Mouse (Mus musculus): ENCODE measurements around the gene Lpp.
A peak's percentile ranks its signal among the peaks of the same experiment; 100 is the strongest.
"Not testable (repeated sequence)": the region's sequence is repeated elsewhere in the genome, so short reads cannot be mapped to it uniquely, and the experiment has no call there.

Lpp gene

DNA sequence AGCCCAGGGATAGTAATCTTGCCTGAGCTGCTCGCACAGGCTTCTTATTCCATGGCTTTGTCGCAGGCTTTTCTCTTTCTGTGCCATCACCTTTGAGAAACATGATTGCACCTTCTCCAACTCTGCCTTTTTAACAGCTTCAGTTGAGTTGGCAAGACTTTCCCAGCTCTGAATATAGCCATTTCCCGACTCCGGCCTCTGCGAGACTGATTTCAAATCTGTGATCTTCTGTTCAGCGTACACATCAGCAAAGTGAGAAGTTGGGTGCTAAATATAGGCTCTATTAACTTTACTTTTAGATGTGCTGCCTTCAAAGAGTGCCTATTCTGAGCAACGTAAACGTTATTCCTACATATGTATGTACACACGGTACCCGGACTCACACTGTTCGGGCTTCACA lies 597.0 kb downstream of the Lpp start:
- DNase-seq (ENCODE audit: low spot score) = no peak

DNA sequence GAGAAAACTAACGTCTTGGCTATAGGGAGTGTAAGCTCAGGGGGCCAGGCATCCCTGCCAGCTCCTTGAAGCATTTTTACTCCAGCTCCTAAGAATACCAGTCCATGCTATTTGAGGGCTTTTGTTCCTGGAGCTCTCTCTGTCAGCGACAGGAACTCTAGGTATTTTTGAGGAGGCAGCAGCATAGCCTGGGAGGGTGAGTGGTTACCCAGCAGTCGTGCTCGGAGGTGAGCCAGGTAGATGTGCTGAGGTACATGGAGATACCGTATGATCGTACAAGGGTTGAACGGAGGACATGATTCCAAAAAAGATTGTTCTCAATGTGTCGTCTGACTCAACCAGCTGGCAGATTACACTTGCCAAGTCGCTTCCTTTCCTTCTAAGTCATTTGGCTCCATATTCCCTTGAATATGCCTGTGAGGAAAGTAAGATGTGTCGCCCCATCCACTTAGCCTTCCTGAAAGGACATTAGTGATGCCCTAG lies 597.8 kb downstream of the Lpp start:
- no peak for DNase-seq (ENCODE audit: low spot score)

DNA sequence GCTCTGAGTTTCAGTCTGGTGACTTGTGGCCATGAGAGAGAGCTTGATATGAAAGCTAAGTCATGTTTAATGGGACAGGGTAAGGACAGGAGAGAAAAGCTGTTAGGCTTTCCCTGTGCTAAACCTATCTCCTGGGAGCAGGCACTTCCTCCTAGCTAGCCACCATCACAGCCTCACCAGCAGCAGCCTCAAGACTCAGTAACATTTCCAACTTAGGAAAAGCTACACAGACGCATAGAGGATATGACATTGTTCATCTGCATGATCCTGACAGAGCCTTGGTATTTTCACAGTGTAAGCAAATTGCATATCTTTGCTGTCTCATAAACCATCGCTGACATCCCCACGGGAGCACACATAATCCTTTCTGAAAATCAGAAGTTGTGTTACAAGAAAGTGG lies 598.7 kb downstream of the Lpp start:
- no peak for DNase-seq (ENCODE audit: low spot score)

DNA sequence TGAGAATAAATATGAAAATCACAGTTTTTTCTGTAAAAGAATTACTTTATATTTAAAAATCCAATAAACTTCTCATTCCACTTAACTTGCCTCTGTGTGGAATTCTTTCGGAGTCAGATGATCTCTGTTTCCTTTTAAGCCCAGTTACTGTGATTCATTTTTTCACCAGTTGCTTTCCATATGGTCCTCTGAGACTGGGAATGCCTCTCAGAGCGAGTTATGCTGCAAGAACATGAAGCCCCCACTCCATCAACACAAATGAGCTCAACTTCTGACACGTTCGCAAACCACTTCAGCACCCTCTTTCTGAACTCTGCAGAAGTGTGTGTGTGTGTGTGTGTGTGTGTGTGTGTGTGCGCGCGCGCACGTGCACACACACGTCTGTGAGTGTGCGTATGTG lies 599.2 kb downstream of the Lpp start:
- DNase-seq (ENCODE audit: low spot score) = no peak

DNA sequence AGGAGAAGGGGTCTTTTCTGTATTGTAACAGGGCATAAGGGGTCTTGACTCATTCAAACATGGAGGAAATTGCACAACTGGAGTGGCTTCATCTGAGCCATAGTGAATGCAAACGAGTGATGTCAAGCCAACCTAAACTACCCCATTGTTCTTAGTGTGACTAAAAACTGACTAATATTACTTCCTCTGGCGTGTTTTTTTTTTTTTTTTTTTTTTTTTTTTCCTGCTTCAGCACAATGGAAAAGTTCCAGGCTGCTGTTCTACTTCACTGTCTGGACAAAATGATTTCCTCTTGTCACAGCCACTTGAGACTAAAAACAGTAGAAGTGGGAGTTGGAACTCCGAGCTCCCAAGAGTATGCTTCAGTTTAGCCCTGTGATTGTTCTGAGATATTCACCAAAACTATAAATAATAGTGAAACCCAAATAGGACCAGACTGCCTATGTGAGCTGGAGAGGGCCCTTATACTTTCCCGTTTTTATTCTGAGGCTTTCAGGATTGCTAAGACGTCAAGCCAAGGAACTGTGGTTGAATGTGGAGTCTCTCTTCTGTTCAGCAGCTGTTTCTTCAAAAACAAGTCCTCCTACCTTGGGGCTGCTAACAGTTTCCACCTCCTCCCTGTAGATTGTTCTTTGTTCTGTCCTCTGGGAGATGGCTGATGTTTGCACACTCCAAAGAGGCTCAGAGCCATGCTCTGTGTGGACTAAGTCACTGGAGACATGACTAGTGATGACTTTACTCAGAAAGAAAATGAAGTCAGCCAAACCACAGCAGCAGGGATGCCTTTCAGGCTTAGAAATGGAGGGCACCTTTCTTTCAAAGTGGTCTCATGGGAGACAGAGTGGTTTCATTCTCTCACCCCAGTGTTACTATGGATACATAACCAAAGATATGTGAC lies 617.9 kb downstream of the Lpp start:
- DNase-seq (ENCODE audit: low spot score) = no peak

DNA sequence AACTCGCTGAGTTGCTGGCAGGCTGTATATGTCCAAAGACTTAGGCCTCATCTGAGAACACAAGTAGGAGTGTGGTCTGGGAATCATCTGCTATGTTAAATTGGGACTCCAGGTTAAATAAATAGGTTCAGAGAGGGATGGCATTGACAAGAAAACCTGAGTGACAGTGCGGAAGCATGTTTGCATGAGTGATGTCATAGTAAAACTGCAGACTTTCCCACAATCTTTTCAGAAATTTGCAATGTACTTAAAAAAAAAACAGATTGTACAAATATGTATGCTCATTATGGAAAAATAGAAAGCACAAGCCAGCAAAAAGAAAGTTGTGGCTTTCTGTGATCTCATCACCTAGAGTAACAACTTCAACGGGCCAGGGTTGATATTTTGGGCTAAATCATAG lies 619.6 kb downstream of the Lpp start:
- no peak for DNase-seq (ENCODE audit: low spot score)

DNA sequence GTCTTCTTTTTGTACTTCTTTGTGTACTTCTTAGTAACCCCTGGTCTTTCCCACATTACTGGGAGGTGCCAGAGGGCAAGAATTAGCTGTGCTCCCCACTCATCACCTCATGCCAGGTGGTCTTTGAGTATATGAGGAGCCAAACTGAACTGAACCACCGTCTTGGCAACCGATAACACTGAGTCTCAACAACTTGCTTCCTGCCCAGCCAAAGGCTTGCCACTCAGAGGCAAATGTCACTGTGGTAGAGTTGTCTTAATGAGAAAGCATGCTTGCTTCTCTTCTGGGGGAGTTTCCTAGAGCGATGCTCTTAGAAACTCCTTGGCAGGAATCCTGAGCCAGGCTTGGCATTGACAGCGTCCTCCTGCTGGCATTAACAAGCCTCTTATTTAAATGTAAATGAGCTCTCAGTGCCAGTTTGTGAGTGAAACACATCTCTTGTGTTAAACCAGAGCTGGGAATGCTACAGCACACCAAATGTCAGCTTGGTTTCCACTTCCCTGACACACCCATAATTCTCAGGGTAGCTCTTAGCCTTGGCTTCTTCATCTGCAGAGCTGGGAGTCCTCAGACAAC lies 623.0 kb downstream of the Lpp start:
- no peak for DNase-seq (ENCODE audit: low spot score)

DNA sequence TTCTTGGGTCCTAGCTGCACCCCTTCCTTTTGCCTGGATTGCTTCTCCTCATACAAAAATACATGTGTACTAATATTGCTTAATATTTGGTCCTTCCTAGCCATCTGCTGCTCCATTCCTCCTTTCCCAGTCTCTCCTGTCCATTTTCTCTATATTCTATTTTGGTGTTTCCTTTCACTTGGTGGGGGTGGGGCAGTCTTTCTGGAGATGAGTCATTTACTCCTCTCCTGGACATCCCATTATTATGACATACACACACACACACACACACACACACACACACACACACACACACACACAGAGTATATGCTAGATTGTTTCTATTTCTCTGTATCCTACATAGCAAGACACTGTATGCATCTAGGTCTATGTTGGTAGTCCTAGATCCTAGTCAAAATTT lies 623.7 kb downstream of the Lpp start:
- DNase-seq (ENCODE audit: low spot score) = no peak

DNA sequence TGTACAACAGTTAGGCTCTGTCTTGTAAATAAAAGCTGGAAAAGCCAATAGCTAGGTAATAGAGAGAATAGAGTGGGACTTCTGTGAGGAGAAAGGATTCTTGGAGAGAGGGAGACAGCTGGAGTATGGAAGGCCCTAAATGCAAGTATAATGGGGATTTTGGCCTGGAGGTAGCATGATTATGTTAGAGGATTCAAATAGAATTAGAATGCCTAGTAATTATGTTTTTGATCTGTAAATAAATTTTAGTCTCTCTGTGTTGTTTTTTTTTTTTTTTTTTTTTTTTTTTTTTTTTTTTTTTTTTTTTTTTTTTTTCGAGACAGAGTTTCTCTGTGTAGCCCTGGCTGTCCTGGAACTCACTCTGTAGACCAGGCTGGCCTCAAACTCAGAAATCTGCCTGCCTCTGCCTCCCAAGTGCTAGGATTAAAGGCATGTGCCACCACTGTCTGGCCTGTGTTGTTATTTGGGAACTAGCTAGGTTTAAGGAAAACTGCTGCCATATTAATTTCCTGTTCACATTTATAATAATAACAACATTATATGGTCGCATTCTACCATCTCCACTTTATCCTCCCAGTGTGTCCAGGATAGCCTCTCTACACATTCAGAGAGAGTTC lies 628.5 kb downstream of the Lpp start:
- DNase-seq (ENCODE audit: low spot score) = not testable (repeated sequence)

DNA sequence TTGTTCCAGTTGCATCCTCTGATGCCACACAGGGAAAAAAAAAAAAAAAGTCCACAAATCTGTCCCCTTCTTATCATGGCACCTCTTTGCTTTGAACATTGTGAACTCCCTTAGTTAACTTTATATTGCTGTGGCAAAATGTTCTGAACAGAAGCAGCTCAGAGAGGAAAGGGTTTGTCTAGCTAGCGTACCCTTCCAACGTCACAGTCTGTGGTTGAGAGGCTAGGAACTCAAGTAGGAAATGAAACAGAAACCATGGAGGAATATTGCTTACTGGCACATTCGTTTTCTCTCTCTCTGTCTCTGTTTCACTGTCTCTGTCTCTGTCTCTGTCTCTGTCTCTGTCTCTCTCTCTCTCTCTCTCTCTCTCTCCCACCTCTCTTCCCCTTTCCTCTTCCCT lies 631.3 kb downstream of the Lpp start:
- no peak for DNase-seq (ENCODE audit: low spot score)

DNA sequence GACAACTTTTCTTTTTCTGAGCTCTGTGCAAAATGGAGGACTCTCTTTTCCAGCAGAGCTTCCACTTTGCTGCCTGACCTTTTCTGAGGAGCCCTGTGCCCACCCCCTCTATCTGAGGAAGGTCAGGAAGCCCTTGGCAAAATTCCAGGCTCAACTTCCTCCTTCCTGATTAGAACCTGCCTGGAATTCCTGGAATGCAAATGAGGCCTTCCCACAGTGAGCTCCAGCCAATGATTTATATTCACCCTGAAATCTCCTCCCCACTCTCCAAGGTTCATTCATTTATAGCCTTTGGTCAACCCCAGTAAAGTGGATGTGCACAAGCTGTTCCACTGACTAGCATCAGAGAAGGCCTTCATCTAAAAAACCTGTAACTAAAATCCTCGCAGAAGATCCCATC lies 632.9 kb downstream of the Lpp start:
- no peak for DNase-seq (ENCODE audit: low spot score)

DNA sequence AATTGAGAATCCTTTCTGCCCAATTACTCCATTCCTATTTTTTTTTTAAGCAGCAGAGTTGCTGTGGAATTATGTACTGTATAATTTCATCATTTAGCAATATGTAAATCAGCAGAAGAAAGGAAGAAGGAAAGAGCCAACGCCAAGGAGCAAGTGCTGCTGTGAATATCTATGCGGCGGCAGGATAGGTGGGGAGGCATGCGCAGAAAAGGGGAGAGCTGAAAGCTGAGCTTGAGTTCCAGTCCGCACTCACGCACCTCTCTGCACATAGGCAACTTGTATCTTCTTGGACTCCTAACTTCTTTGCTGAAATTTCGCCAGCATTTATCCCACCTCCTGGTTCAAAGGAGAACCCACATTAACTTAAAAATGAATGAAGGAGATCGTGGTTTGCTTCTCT lies 636.2 kb downstream of the Lpp start:
- no peak for DNase-seq (ENCODE audit: low spot score)

DNA sequence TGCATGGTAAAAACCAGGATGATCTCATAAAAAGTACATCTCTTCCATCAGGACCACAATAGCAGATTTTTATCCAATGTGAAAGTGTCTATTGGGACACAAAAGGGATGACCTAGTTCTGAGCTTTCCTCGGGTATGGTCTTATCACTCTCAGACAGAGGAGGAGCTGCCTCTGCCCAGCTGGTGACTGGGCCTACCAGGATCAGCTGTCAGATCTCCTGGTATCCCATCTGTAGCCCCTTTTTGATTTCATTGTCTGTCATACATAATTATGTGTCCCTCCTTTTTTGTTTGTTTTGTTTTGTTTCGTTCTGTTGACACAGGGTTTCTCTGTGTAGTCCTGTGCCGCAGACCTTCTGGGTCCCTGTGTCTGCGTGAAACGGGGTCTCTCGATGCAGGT lies 644.1 kb downstream of the Lpp start:
- DNase-seq (ENCODE audit: low spot score) = peak; percentile 36

DNA sequence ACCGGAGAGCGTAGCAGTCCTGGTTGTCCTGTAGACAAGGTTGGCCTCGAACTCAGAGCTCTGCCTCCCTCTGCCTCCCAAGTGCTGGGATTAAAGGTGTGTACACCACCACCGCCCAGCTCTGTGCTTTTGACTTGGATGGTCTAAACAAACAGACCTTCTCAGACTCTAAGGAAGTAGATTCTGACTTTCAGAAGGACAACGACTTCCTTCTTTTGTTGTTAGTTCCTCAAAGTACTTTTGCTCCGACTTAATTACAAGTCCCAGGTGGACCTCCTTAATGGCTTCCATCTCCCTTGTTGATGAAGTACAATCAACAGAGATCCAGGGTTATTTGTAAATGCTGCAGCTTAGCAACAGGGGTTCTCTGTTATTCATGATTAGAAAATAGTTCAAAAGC lies 645.2 kb downstream of the Lpp start:
- DNase-seq (ENCODE audit: low spot score) = no peak

DNA sequence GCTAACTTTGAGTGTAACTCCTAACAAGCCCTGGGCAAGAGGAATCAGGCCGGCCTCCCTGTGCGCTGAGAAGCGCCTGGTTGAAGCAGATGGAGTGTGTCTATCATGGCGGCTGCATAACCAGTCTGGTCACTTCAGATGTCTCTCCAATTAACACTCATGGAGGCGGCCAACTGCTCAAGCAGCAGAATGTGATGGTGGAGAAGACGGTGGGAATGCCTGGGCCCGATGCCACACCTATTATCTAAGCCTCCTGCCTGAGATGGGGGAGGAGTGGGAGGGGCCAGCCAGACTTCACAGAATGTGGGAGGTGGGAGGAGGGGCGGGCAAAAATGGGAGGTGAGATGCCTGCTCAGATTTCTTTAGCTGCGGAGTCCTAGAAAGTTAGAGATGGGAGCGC lies 646.6 kb downstream of the Lpp start:
- DNase-seq (ENCODE audit: low spot score) = no peak

DNA sequence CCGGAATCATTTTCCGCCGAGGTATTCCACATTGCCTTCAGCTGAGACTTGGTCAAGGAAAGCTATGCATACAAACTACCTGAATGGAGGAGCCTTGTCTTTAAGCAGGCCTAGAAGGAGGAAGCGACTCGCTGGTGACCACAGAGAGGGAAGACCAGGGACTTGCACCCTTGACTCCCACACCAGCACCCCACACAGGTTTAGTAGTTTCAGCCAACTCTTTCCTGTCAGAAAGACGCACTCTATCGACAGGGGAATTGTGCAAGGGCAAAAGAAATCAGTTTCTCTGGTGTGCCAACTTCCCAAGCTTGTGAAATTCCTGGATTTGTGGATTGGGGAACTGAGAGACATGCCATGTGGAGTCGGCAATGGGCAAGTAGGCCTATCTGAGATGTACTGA lies 647.9 kb downstream of the Lpp start:
- no peak for DNase-seq (ENCODE audit: low spot score)

DNA sequence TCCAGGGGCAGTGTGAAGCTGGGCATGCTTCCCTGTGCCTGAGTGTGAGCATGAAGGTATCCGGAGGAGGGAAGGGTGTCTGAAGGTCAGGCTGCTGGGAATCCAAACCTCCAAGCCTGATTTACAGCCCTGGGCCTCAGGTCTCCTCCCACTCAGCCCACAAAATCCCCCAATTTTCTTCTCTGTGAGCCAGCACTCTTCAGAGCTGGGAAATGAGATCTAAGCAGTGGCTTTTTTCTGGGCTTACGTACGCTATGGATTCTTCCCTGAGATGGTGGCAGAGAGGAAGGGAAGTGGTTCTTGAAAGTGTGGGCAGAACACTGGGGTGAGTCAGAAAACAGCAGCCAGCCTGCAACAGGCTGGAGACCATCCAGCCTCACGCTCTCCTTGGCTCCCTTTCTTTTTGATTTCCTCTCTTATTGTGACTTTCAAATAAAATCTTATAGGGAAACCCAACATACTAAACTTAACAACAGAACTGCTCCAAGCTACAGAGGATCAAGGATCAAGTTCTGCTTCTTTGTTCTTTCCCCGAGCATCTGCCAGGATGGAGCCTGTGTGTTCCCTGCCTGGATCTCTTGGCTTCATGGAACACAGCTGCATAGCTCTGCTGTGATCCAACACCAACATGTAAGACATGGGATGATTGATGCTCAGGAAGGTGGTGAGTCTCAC lies 648.7 kb downstream of the Lpp start:
- no peak for DNase-seq (ENCODE audit: low spot score)

Measured in retina, embryonic 14.5 days (tissue).